Mouse (Mus musculus): Measurements from ENCODE around the gene Nebl. TPM values are rescaled to one million over a fixed set of nuclear protein-coding genes. Genes with fewer than 3 reads are reported as not detected.

Nebl gene
- polyA plus RNA-seq (2012; rRNA removed), result 1.7 and 3.2 TPM in 2 replicates

DNA sequence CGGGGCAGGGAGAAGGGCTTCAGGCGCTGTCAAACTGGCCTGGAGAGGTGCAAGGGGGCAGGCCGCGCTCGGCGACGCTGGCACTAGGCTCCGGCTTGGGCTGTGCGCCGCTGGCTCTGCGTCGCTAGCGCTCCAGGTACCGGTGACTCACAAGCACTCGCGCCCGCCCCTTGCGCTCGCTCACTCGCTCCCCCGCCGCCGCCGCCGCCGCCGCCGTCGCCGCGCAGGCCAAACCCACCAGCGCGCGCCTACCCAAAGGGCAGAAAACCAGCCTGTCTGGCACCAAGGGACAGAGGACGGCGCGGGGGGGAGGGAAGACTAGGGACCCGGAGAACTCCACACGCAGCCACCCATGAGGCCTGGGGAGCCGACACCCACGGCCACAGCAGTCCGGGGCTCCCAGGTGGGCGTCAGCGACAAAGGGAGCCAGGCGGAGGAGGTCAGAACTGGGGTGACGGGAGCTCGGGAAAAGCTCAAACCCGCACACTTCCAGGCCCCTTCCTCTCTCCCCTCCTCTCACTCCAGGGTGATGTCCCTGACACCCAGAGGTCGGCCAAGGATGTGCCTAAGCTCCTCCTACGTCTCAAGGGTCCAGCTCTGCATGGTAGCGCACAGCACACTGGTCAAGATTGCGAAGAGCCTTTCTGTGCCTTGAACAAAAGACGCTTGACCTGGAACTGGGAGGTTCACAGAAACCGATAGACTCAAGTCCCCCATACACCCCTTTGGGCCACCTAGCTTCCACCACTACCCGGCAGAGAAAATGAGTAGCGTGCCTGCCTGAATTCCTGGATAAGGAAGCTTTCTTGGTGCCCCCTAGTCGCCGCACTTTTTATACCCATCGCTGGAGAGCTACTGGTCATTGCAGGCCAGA is at the start of gene Nebl:
TSS of gene Nebl (minus strand) at position 508 of the 874 bp plus-strand sequence.
- Histone ChIP-seq H3K27me3 (ENCODE audit: control insufficient read depth, insufficient read depth, low read length) (no peaks in the 10 kb centered on the region), H3K4me1 (ENCODE audit: control insufficient read depth, insufficient read depth, low read length) (peaks cover 11% of the 10 kb centered on the region), H3K36me3 (ENCODE audit: control insufficient read depth, insufficient read depth, low read length) (no peaks in the 10 kb centered on the region), H3K27ac (ENCODE audit: control insufficient read depth, insufficient read depth, low read depth, low read length) (no peak within 1 kb of the TSS), H3K4me3 (ENCODE audit: control insufficient read depth, low read depth, low read length) (peak within 1 kb of the TSS; percentile 66)
- TF ChIP-seq POLR2A (IDR thresholded peaks at IDR 0.05; ENCODE audit: control insufficient read depth, low read depth, low read length) (no peak), CTCF (IDR thresholded peaks at IDR 0.05; ENCODE audit: control insufficient read depth, insufficient read depth, insufficient replicate concordance, low read depth, low read length) (no peak)

GRCm38 (mm10) chr2:17770246-17770825 is 39.1 kb upstream of the Nebl start:
- TF ChIP-seq CTCF (IDR thresholded peaks at IDR 0.05; ENCODE audit: control insufficient read depth, insufficient read depth, insufficient replicate concordance, low read depth, low read length) (no peak), POLR2A (IDR thresholded peaks at IDR 0.05; ENCODE audit: control insufficient read depth, low read depth, low read length) (no peak)
- Histone ChIP-seq H3K27me3 (ENCODE audit: control insufficient read depth, insufficient read depth, low read length) (no peaks in the 10 kb centered on the region), H3K4me3 (ENCODE audit: control insufficient read depth, low read depth, low read length) (no peak overlapping the region)

GRCm38 (mm10) chr2:17769242-17769755 is 38.0 kb upstream of the Nebl start:
- Histone ChIP-seq H3K27ac (ENCODE audit: control insufficient read depth, insufficient read depth, low read depth, low read length) (no peak overlapping the region), H3K27me3 (ENCODE audit: control insufficient read depth, insufficient read depth, low read length) (no peaks in the 10 kb centered on the region), H3K4me3 (ENCODE audit: control insufficient read depth, low read depth, low read length) (no peak overlapping the region), H3K36me3 (ENCODE audit: control insufficient read depth, insufficient read depth, low read length) (no peaks in the 10 kb centered on the region), H3K4me1 (ENCODE audit: control insufficient read depth, insufficient read depth, low read length) (no peaks in the 10 kb centered on the region)
- no peak for TF ChIP-seq CTCF (IDR thresholded peaks at IDR 0.05; ENCODE audit: control insufficient read depth, insufficient read depth, insufficient replicate concordance, low read depth, low read length)
- TF ChIP-seq POLR2A (IDR thresholded peaks at IDR 0.05; ENCODE audit: control insufficient read depth, low read depth, low read length), result no peak

More at GRCm38 (mm10) chr2:17770246-17770825, 39.1 kb upstream of the Nebl start:
- Histone ChIP-seq H3K4me1 (ENCODE audit: control insufficient read depth, insufficient read depth, low read length) (no peaks in the 10 kb centered on the region), H3K27ac (ENCODE audit: control insufficient read depth, insufficient read depth, low read depth, low read length) (no peak overlapping the region), H3K36me3 (ENCODE audit: control insufficient read depth, insufficient read depth, low read length) (no peaks in the 10 kb centered on the region)

DNA sequence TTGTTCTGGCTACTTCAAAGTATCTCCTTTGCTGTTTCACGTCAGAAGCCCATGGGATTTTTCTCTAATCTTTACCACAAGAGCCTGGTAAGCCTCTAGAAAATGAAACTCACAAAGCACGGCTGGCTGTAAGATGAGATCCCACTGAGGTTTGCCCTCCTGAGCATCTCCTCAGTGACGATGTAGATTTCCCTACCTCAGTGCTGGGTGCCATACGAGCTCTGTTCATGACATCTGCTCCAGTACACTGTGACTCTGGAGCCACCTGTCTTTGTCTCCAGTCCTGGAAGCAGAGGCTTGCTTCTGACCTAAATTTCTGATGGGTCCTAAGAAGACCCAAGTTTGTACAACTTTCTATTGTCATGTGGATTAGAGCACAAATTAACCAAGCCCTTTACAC is 25.0 kb upstream of the Nebl start:
- Histone ChIP-seq H3K27ac (ENCODE audit: control insufficient read depth, insufficient read depth, low read depth, low read length) (no peak overlapping the region), H3K27me3 (ENCODE audit: control insufficient read depth, insufficient read depth, low read length) (no peaks in the 10 kb centered on the region)
- TF ChIP-seq CTCF (IDR thresholded peaks at IDR 0.05; ENCODE audit: control insufficient read depth, insufficient read depth, insufficient replicate concordance, low read depth, low read length) (no peak), POLR2A (IDR thresholded peaks at IDR 0.05; ENCODE audit: control insufficient read depth, low read depth, low read length) (no peak)

DNA sequence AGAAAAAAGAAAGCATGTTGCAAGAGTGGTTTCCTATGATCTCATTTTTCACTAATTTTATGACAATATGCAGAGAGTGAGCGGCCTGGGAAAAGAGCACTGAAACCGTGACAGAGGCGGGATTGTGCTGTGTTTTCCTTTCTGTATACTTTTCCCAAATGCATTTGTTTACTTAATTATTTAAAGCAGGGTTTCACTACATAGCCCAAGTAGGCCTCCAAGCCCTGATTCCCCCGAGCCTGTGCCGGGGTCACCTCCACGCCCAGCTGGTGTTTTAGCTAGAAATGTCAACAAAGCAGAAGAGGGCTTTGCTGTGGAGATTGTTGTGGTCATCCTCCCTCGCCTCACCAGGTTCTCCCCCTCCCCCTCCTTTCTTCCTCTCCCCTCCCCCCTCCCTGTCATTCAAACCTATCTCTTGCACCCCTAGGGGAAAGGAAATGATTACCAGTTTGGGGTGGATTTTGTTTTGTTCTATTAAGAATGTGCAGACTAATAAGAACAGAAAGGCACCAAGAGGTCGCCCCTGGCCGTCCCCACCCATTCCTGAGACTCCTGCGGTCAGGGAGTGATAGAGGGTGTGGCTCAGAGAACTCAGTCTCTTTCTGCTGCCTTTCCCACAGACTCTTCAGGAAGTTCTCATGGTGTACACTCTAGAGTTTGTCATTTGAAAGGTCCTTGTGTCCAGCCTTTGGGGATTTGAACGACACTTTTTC is 10.9 kb upstream of the Nebl start:
- Histone ChIP-seq H3K4me3 (ENCODE audit: control insufficient read depth, low read depth, low read length) (no peak overlapping the region), H3K27me3 (ENCODE audit: control insufficient read depth, insufficient read depth, low read length) (no peaks in the 10 kb centered on the region), H3K4me1 (ENCODE audit: control insufficient read depth, insufficient read depth, low read length) (peaks cover 2% of the 10 kb centered on the region; the same call in 1 of the 2 replicates), H3K36me3 (ENCODE audit: control insufficient read depth, insufficient read depth, low read length) (no peaks in the 10 kb centered on the region), H3K27ac (ENCODE audit: control insufficient read depth, insufficient read depth, low read depth, low read length) (no peak overlapping the region)
- TF ChIP-seq CTCF (IDR thresholded peaks at IDR 0.05; ENCODE audit: control insufficient read depth, insufficient read depth, insufficient replicate concordance, low read depth, low read length) (no peak), POLR2A (IDR thresholded peaks at IDR 0.05; ENCODE audit: control insufficient read depth, low read depth, low read length) (no peak)

More for the DNA sequence above, 25.0 kb upstream of the Nebl start:
- no peaks in the 10 kb centered on the region; the same call in 1 of the 2 replicates for H3K4me1 ChIP-seq (ENCODE audit: control insufficient read depth, insufficient read depth, low read length)
- H3K36me3 ChIP-seq (ENCODE audit: control insufficient read depth, insufficient read depth, low read length), result no peaks in the 10 kb centered on the region
- H3K4me3 ChIP-seq (ENCODE audit: control insufficient read depth, low read depth, low read length), result no peak overlapping the region

DNA sequence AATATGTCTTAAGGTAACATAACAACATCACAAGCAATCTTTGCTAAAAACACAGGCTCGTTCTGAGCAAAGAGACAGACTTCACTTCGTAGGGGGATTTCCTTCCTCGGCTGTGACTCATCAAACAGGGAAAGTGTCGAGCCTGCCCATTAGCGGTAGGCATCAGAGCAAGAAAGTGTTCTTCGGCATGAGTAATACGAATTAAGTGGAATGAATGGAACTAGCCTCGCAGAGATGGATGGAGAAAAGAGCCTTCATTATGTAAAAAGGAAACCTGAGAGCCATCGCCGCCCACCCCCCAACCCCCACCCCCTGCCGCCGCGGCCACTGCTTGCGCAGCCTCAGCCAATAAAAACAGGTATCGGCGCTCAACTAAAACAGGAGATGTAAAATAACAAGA is 10.3 kb upstream of the Nebl start:
- no peaks in the 10 kb centered on the region for H3K36me3 ChIP-seq (ENCODE audit: control insufficient read depth, insufficient read depth, low read length)

More for the DNA sequence above, 10.3 kb upstream of the Nebl start:
- TF ChIP-seq POLR2A (IDR thresholded peaks at IDR 0.05; ENCODE audit: control insufficient read depth, low read depth, low read length) (no peak), CTCF (IDR thresholded peaks at IDR 0.05; ENCODE audit: control insufficient read depth, insufficient read depth, insufficient replicate concordance, low read depth, low read length) (no peak)
- no peak overlapping the region for H3K27ac ChIP-seq (ENCODE audit: control insufficient read depth, insufficient read depth, low read depth, low read length)
- H3K4me3 ChIP-seq (ENCODE audit: control insufficient read depth, low read depth, low read length), result no peak overlapping the region
- H3K4me1 ChIP-seq (ENCODE audit: control insufficient read depth, insufficient read depth, low read length), result peaks cover 2% of the 10 kb centered on the region; the same call in 1 of the 2 replicates
- no peaks in the 10 kb centered on the region for H3K27me3 ChIP-seq (ENCODE audit: control insufficient read depth, insufficient read depth, low read length)
